Mouse (Mus musculus) hindbrain, embryonic 16.5 days (tissue): ENCODE data around the gene Bpifb1. TPM values are rescaled to one million over a fixed set of nuclear protein-coding genes. Genes with fewer than 3 reads are reported as not detected.
A peak's percentile ranks its signal among the peaks of the same experiment; 100 is the strongest.

ENCODE experiments used
- ATAC-seq: fragments of 200-750 bp; cut with Nextera tagmentation; 2 replicates; pipeline ENCODE4 v1.8.0; 2017; ENCODE audit warnings: moderate TSS enrichment, moderate library complexity
- H3K27ac ChIP-seq: fragments of 300-500 bp; sonication (generic); 2 replicates; pipeline ENCODE4 v1.5.1; 2014; ENCODE audit warnings: low read depth, mild to moderate bottlenecking, control low read depth, low read length, moderate library complexity
- H3K27me3 ChIP-seq: fragments of 300-500 bp; sonication (generic); replicated peaks from 2 replicates; pipeline ENCODE4 v1.6.1; 2014; ENCODE audit warnings: low read length; ENCODE audit not compliant: control insufficient read depth, insufficient read depth
- H3K36me3 ChIP-seq: fragments of 300-500 bp; sonication (generic); 2 replicates; pipeline ENCODE4 v1.6.1; 2014; ENCODE audit warnings: mild to moderate bottlenecking, low read length, moderate library complexity, mixed read lengths; ENCODE audit not compliant: control insufficient read depth, insufficient read depth
- H3K4me1 ChIP-seq: fragments of 300-500 bp; sonication (generic); 2 replicates; pipeline ENCODE4 v1.6.1; 2014; ENCODE audit warnings: low read depth, low read length; ENCODE audit not compliant: control insufficient read depth, insufficient read depth
- H3K4me2 ChIP-seq: fragments of 300-500 bp; sonication (generic); 2 replicates; pipeline ENCODE4 v1.6.1; 2014; ENCODE audit warnings: mild to moderate bottlenecking, low read length, control low read depth, moderate library complexity
- H3K4me3 ChIP-seq: fragments of 300-500 bp; sonication (generic); 2 replicates; pipeline ENCODE4 v1.5.1; 2014; ENCODE audit warnings: mild to moderate bottlenecking, low read length, control low read depth, moderate library complexity
- H3K9ac ChIP-seq: fragments of 300-500 bp; sonication (generic); 2 replicates; pipeline ENCODE4 v1.6.1; 2014; ENCODE audit warnings: low read depth, mild to moderate bottlenecking, control low read depth, low read length, moderate library complexity
- H3K9me3 ChIP-seq: fragments of 300-500 bp; sonication (generic); 2 replicates; pipeline ENCODE4 v1.6.1; 2014; ENCODE audit warnings: mild to moderate bottlenecking, low read length, moderate library complexity; ENCODE audit not compliant: control insufficient read depth
- WGBS: fragments of 180-500 bp; shearing (Covaris S2); extraction: QIAGEN DNeasy Blood & Tissue Kit; methylation state at CpG from one replicate; pipeline ENCODE4 v1.1.7; 2014; 5-methylcytosine and 5-hydroxymethylcytosine counted together
- polyA plus RNA-seq: library from polyadenylated mRNA; unstranded; fragments of >200 nt; fragmentation: Nextera tagmentation; extraction: Ambion mirVana; gene quantifications from 2 replicates; pipeline ENCODE4 v1.2.1, GENCODE M21; 2015

Gene Bpifb1
- 0.25 and 0.34 TPM in 2 replicates for polyA plus RNA-seq

GRCm38 (mm10) chr2:154190546-154191258 lies at the start of gene Bpifb1:
TSS of gene Bpifb1 (plus strand) at chr2:154190818.
- WGBS, result 85% methylated on average over 11 of the region's 11 CpGs
- no peak for ATAC-seq
- Histone ChIP-seq H3K9ac (no peak within 1 kb of the TSS), H3K27me3 (no peaks in the 10 kb centered on the region), H3K36me3 (no peaks in the 10 kb centered on the region), H3K4me3 (no peak within 1 kb of the TSS), H3K27ac (no peak within 1 kb of the TSS), H3K4me1 (no peaks in the 10 kb centered on the region), H3K9me3 (no peaks in the 10 kb centered on the region), H3K4me2 (no peak within 1 kb of the TSS)

GRCm38 (mm10) chr2:154142580-154142979 lies 48.0 kb upstream of the Bpifb1 start, which contains the start of gene Bpifa1:
TSS of gene Bpifa1 (plus strand) at chr2:154142880.
- no peak within 1 kb of the TSS for H3K9ac ChIP-seq
- H3K4me1 ChIP-seq, result no peaks in the 10 kb centered on the region
- no peak within 1 kb of the TSS for H3K27ac ChIP-seq
- no peaks in the 10 kb centered on the region for H3K36me3 ChIP-seq
- H3K27me3 ChIP-seq, result no peaks in the 10 kb centered on the region
- H3K9me3 ChIP-seq, result no peaks in the 10 kb centered on the region
- ATAC-seq, result no peak
- H3K4me2 ChIP-seq, result no peak within 1 kb of the TSS
- WGBS, result 88% methylated on average over 4 of the region's 4 CpGs
- no peak within 1 kb of the TSS for H3K4me3 ChIP-seq

DNA sequence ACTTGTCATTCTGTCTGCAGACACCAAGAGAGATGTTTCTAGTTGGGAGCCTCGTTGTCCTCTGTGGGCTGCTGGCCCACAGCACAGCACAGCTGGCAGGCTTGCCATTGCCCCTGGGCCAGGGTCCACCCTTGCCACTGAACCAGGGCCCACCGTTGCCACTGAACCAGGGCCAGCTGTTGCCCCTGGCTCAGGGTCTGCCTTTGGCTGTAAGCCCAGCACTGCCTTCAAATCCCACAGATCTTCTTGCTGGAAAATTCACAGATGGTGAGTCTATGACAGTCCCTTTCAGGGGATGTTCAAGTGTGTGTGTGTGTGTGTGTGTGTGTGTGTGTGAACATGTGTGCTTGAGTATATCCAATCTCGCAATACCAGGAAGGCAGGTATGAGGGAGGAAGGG lies 46.9 kb upstream of the Bpifb1 start:
- peak; percentile 64 for ATAC-seq

DNA sequence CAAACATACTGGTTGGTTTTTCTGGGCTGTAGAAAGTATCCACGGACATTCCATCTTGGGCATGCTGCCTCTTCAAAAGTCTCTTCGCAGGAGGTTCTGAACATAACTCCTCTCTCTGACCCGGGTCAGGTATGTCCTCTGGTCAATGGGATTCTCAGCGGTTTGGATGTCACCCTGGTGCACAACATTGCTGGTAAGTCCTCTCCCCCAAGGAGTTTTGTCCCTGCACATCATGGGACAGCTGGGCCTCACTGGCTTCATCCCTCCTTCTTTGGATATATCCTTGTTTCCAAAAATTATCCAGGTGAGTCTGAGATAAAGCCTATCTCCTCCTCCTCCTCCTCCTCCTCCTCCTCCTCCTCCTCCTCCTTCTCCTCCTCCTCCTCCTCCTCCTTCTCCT lies 43.1 kb upstream of the Bpifb1 start:
- no peak for ATAC-seq
- WGBS, result 85% methylated on average over 4 of the region's 4 CpGs
- H3K4me3 ChIP-seq, result no peak overlapping the region

More for the DNA sequence above, 46.9 kb upstream of the Bpifb1 start:
- H3K27ac ChIP-seq, result no peak overlapping the region
- no peaks in the 10 kb centered on the region for H3K36me3 ChIP-seq
- H3K4me3 ChIP-seq, result no peak overlapping the region
- no peaks in the 10 kb centered on the region for H3K27me3 ChIP-seq
- no peaks in the 10 kb centered on the region for H3K4me1 ChIP-seq
- 61% methylated on average over 3 of the region's 3 CpGs for WGBS
- no peak overlapping the region for H3K9ac ChIP-seq
- H3K9me3 ChIP-seq, result no peaks in the 10 kb centered on the region
- H3K4me2 ChIP-seq, result no peak overlapping the region

DNA sequence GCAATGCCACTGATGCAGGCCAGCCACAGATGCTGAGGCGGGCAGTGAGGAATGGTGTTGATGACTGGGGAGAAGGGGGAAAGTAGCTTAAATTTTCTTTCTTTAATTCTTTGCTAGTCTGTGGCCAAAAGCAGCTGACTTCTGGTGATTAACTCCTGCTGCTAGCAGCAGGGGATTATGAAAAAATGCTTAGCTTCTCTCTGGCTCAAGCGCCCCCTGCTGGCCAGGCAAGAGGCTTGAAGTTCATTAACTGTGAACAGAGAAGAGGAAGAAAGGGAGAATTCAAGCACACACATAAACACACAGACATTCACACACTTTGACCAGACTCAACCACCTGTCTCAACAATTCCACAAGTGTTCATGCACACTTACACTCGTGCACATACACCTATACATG lies 32.2 kb upstream of the Bpifb1 start:
- Histone ChIP-seq H3K27ac (no peak overlapping the region), H3K9ac (no peak overlapping the region), H3K27me3 (no peaks in the 10 kb centered on the region), H3K36me3 (no peaks in the 10 kb centered on the region), H3K4me1 (no peaks in the 10 kb centered on the region), H3K4me2 (no peak overlapping the region), H3K9me3 (peaks cover 2% of the 10 kb centered on the region), H3K4me3 (no peak overlapping the region)
- WGBS, result 44% methylated on average over 3 of the region's 3 CpGs
- no peak for ATAC-seq

More for the DNA sequence above, 43.1 kb upstream of the Bpifb1 start:
- H3K27me3 ChIP-seq, result no peaks in the 10 kb centered on the region
- H3K27ac ChIP-seq, result no peak overlapping the region
- no peaks in the 10 kb centered on the region for H3K9me3 ChIP-seq
- H3K4me2 ChIP-seq, result no peak overlapping the region
- H3K4me1 ChIP-seq, result no peaks in the 10 kb centered on the region
- no peak overlapping the region for H3K9ac ChIP-seq
- H3K36me3 ChIP-seq, result no peaks in the 10 kb centered on the region

DNA sequence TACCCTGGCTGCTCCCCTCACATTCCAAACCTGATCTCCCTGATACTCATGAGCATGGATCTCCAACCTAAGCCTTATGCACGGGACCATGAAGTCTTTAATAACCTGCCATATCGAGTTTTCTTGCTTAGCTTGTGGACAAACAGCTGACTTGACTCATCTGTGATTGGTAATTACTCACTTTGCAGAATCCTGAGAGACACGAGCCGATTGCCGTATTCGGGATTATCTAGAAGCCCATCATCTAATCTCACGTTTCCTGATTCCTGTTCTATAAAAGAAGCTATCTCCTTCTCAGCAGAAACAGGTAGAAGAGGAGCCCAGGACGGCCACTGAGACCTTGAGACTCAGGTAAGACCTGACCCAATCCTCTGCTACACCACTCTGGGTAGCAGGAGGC lies 28.3 kb upstream of the Bpifb1 start, which contains the start of gene Bpifa5:
Gene Bpifa5 (plus strand): TSS at position 301 of the 400 bp plus-strand sequence.
- Histone ChIP-seq H3K9ac (no peak within 1 kb of the TSS), H3K36me3 (no peaks in the 10 kb centered on the region), H3K4me3 (no peak within 1 kb of the TSS), H3K4me2 (no peak within 1 kb of the TSS), H3K4me1 (no peaks in the 10 kb centered on the region), H3K27me3 (no peaks in the 10 kb centered on the region), H3K27ac (no peak within 1 kb of the TSS), H3K9me3 (peaks cover 2% of the 10 kb centered on the region)
- WGBS, result 88% methylated on average over 8 of the region's 8 CpGs
- ATAC-seq, result no peak

- 88% methylated on average over 5 of the region's 5 CpGs for WGBS
- H3K27ac ChIP-seq, result no peak overlapping the region
- H3K4me1 ChIP-seq, result no peaks in the 10 kb centered on the region
- H3K4me3 ChIP-seq, result no peak overlapping the region
- no peak overlapping the region for H3K9ac ChIP-seq
- H3K36me3 ChIP-seq, result no peaks in the 10 kb centered on the region
- no peak overlapping the region for H3K4me2 ChIP-seq
- no peaks in the 10 kb centered on the region for H3K27me3 ChIP-seq
- peaks cover 2% of the 10 kb centered on the region for H3K9me3 ChIP-seq
- ATAC-seq, result peak; percentile 64
Measured at GRCm38 (mm10) chr2:154163306-154163705, 27.3 kb upstream of the Bpifb1 start.

- Histone ChIP-seq H3K9ac (no peak overlapping the region), H3K27me3 (no peaks in the 10 kb centered on the region), H3K27ac (no peak overlapping the region), H3K4me2 (no peak overlapping the region), H3K36me3 (no peaks in the 10 kb centered on the region), H3K4me1 (no peaks in the 10 kb centered on the region), H3K4me3 (no peak overlapping the region), H3K9me3 (no peaks in the 10 kb centered on the region)
- 61% methylated on average over 3 of the region's 3 CpGs for WGBS
- ATAC-seq, result no peak
Measured at GRCm38 (mm10) chr2:154169172-154169571, 21.4 kb upstream of the Bpifb1 start.

- H3K9ac ChIP-seq, result no peak overlapping the region
- H3K9me3 ChIP-seq, result no peaks in the 10 kb centered on the region
- 78% methylated on average over 6 of the region's 6 CpGs for WGBS
- H3K4me1 ChIP-seq, result no peaks in the 10 kb centered on the region
- no peak overlapping the region for H3K4me2 ChIP-seq
- no peak overlapping the region for H3K27ac ChIP-seq
- H3K36me3 ChIP-seq, result no peaks in the 10 kb centered on the region
- no peak overlapping the region for H3K4me3 ChIP-seq
- no peak for ATAC-seq
- no peaks in the 10 kb centered on the region for H3K27me3 ChIP-seq
Measured at GRCm38 (mm10) chr2:154171621-154172020, 19.0 kb upstream of the Bpifb1 start.
